Mouse (Mus musculus) ES-E14 (cell line): ENCODE measurements around the gene Prkcg. TPM values are rescaled to one million over a fixed set of nuclear protein-coding genes. Genes with fewer than 3 reads are reported as not detected.

Source experiments
- DNase-seq: peaks from one replicate; pipeline ENCODE4 v3.0.0-alpha.2; 2013; ENCODE audit warnings: low read depth, low spot score
- H3K27ac ChIP-seq: 2 replicates; pipeline ENCODE4 v1.5.1; 2012; ENCODE audit warnings: low read depth, mild to moderate bottlenecking, low read length, moderate library complexity, mixed read lengths; ENCODE audit not compliant: poor library complexity, insufficient read depth, severe bottlenecking
- H3K36me3 ChIP-seq: 2 replicates; pipeline ENCODE4 v1.6.1; 2012; ENCODE audit warnings: mild to moderate bottlenecking, low read length, moderate library complexity, mixed read lengths; ENCODE audit not compliant: control insufficient read depth, poor library complexity, insufficient read depth, severe bottlenecking
- H3K4me1 ChIP-seq, 2 experiments: fragments of 150-350 bp in 1 of 2; sonication (generic) in 1 of 2; 2 replicates each; pipeline ENCODE4 v1.6.1; 2012; ENCODE audit warnings: low read length in 2 of 2, mild to moderate bottlenecking in 1 of 2, mixed read lengths in 1 of 2; ENCODE audit not compliant: control insufficient read depth in 2 of 2, insufficient read depth in 2 of 2, poor library complexity in 1 of 2
- H3K4me3 ChIP-seq, 2 experiments: fragments of 150-350 bp in 1 of 2; sonication (generic) in 1 of 2; 2 replicates each; pipeline ENCODE4 v1.5.1; 2012; ENCODE audit warnings: low read length in 2 of 2, low read depth in 1 of 2, mild to moderate bottlenecking in 1 of 2, mixed read lengths in 1 of 2; ENCODE audit not compliant: insufficient read depth in 1 of 2, poor library complexity in 1 of 2, severe bottlenecking in 1 of 2
- H3K9ac ChIP-seq: 2 replicates; pipeline ENCODE4 v1.6.1; 2012; ENCODE audit warnings: low read depth, mild to moderate bottlenecking, low read length, mixed read lengths; ENCODE audit not compliant: poor library complexity, insufficient read depth, severe bottlenecking
- H3K9me3 ChIP-seq: fragments of 150-350 bp; sonication (generic); 2 replicates; pipeline ENCODE4 v1.6.1; 2012; ENCODE audit warnings: low read depth, mild to moderate bottlenecking, low read length; ENCODE audit not compliant: control insufficient read depth, insufficient read depth
- CHD2 ChIP-seq: IDR thresholded peaks from 2 replicates; pipeline ENCODE4 v1.6.1; 2014; ENCODE audit warnings: mild to moderate bottlenecking, low read depth, low read length, inconsistent platforms
- HCFC1 ChIP-seq: IDR thresholded peaks from 2 replicates; pipeline ENCODE4 v1.6.1; 2012; ENCODE audit warnings: low read length, inconsistent platforms, borderline replicate concordance; ENCODE audit not compliant: insufficient read depth
- MAFK ChIP-seq: IDR thresholded peaks from 2 replicates; pipeline ENCODE4 v1.6.1; 2014; ENCODE audit warnings: mild to moderate bottlenecking, low read depth, low read length, inconsistent platforms; ENCODE audit not compliant: insufficient read depth
- ZC3H11A ChIP-seq: IDR thresholded peaks from 2 replicates; pipeline ENCODE4 v1.6.1; 2012; ENCODE audit warnings: low read depth, mild to moderate bottlenecking, inconsistent platforms, low read length, borderline replicate concordance
- ZNF384 ChIP-seq: IDR thresholded peaks from 2 replicates; pipeline ENCODE4 v1.6.1; 2012; ENCODE audit warnings: low read depth, low read length, inconsistent platforms
- in situ Hi-C, 2 experiments: fragments of 600-800 bp; cut with MboI; formaldehyde crosslinking; loops; one replicate each; pipeline ENCODE4 v1.15.1; 2025; ENCODE audit warnings: low sequenced_read_pairs in 2 of 2, inconsistent platforms in 1 of 2; ENCODE audit not compliant: unreplicated experiment in 2 of 2
- total RNA-seq: library from RNA; depleted of rRNA; stranded (reverse); fragments of 300-350 nt; gene quantifications from 2 replicates; pipeline ENCODE4 v1.2.3, GENCODE M21; 2012

Gene Prkcg
- total RNA-seq, 1 experiment = 6.6 TPM

- H3K4me1 ChIP-seq = peaks cover 0 to 4% of the 10 kb centered on the region in 2 experiments; a peak in 2 of 4 replicates
- H3K27ac ChIP-seq = 0 out of 2 replicates have a peak overlapping the region, but pooled peaks have one; percentile 11
- H3K9ac ChIP-seq = peak overlapping the region; percentile 44
- no peaks in the 10 kb centered on the region for H3K9me3 ChIP-seq
- H3K36me3 ChIP-seq = peaks cover 10% of the 10 kb centered on the region
- TF ChIP-seq ZNF384 (no peak), HCFC1 (no peak), MAFK (no peak), CHD2 (no peak), ZC3H11A (no peak)
- H3K4me3 ChIP-seq = peak overlapping the region; percentile 60 to 65
- in situ Hi-C loops = no loop called here
- DNase-seq = no peak
Measured at GRCm38 (mm10) chr7:3339010-3339409, 50.0 kb downstream of the Prkcg start.

GRCm38 (mm10) chr7:3343861-3344260 lies 54.9 kb downstream of the Prkcg start:
- TF ChIP-seq MAFK (no peak), HCFC1 (no peak), CHD2 (no peak), ZNF384 (no peak), ZC3H11A (no peak)
- H3K4me1 ChIP-seq = peaks cover 10 to 11% of the 10 kb centered on the region in 2 experiments
- in situ Hi-C loops = no loop called here
- no peak overlapping the region for H3K27ac ChIP-seq
- no peak overlapping the region for H3K9ac ChIP-seq
- H3K9me3 ChIP-seq = no peaks in the 10 kb centered on the region
- no peak overlapping the region for H3K4me3 ChIP-seq
- peaks cover 10% of the 10 kb centered on the region for H3K36me3 ChIP-seq
- DNase-seq = no peak

- in situ Hi-C loops = no loop called here
- H3K9ac ChIP-seq = no peak overlapping the region
- H3K4me1 ChIP-seq = peaks cover 17% of the 10 kb centered on the region in 2 experiments
- no peak overlapping the region for H3K4me3 ChIP-seq
- TF ChIP-seq CHD2 (no peak), ZC3H11A (no peak), MAFK (no peak)
- no peak for DNase-seq
- peaks cover 12% of the 10 kb centered on the region for H3K36me3 ChIP-seq
- no peak overlapping the region; the same call in 1 of the 2 replicates for H3K27ac ChIP-seq
- H3K9me3 ChIP-seq = no peaks in the 10 kb centered on the region
Measured at GRCm38 (mm10) chr7:3345301-3345700, 56.3 kb downstream of the Prkcg start.

DNA sequence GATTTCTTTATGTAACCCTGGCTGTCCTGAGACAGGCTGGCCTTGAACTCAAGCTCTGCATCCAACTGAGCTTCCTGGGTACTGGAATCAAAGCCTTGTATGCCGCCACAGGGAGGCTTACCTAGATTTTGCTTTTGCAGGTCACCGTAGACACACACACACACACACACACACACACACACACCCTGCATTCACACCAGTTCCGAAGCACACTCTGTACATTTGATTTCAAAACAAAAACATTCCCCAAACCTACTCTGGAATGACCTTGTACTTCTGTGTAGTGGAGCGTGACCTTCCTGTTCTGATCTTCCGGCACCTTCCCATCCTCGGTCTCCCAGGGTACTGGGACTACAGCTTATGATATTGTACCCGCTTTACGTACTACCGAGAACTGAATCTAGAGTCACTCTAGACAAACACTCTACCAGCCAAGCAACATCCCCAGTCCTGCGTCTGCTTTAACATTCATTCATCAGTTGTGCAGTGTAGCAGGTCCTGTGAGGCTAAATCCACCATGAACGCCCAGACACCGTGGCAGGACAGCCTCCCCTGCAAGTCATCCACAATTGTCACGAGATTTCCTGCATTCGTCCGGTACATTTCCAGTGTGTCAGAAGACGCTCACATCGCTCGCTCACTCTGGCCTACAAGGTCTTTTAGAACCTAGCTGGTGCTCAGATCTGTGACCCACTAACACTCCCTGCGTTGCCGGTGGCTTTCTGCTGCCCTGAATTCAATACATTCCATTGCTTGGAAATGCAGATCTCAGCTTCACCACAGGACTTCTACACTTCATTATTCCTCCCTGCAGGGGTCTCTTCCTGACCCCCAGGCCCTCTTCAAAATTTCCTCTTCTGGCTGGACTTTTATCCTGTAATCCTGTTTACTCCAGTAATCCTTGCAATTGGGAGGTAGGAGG lies 58.6 kb downstream of the Prkcg start:
- Histone ChIP-seq H3K36me3 (peaks cover 11% of the 10 kb centered on the region; the same call in 1 of the 2 replicates), H3K4me3 (peak overlapping the region; percentile 19 to 54), H3K9ac (peak overlapping the region; percentile 68), H3K4me1 (peaks cover 17% of the 10 kb centered on the region in 2 experiments), H3K27ac (peak overlapping the region; percentile 100), H3K9me3 (no peaks in the 10 kb centered on the region)
- in situ Hi-C loops = no loop called here
- DNase-seq = peak; percentile 95
- TF ChIP-seq ZC3H11A (no peak), ZNF384 (no peak), HCFC1 (0 out of 2 replicates have a peak, but pooled peaks have one; percentile 55), MAFK (peak; percentile 37; the same call in 1 of the 2 replicates), CHD2 (peak; percentile 58; the same call in 1 of the 2 replicates)
